Mouse (Mus musculus): ENCODE results near the gene Man1b1. TPM values are rescaled to one million over a fixed set of nuclear protein-coding genes. Genes with fewer than 3 reads are reported as not detected.

Man1b1 gene
- polyA plus RNA-seq, 1 experiment: 23.1 TPM

DNA sequence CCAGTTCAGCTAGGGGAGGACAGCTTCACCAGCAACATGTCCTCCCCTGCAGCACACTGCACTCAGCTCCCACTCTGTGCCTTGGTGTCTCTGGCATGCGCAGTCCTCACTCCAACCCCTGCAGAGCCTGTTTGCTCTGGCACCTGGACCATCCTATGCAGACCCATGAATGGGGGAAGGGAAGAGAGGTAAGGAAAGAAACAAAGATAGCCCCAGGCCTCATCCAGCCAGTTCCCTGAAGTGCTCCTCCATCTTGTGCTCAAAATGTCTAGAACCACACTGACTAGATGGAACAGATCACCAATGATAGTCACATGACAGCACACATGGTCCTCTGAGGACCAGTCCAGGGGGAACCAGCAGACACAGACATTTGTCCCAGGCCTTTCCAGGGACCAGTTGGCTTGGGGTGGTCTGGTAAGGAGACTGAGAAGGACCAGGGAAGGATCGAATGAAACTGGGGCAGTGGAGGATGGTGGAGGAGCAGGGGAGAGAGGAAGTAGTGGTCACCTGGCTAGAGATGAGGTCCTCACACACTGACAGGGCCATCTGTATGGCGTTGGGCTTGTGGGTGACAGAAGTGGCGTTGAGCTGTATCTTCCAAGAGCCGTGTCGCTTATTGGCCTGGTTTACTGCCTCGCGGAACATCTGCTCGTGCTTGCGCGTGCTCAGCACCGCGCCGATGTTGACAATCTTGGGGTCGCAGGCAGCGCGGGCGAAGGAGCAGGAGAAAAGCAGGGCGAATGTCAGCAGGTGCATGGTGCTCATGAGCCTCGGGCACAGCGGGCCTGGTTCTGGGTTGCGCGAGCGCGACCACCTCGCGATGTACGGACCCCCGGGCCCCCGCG lies 13.8 kb upstream of the Man1b1 start:
- no peaks in the 10 kb centered on the region for H3K36me3 ChIP-seq (ENCODE audit: control insufficient read depth, insufficient read depth, low read length)
- no peak overlapping the region for H3K4me3 ChIP-seq (ENCODE audit: control insufficient read depth, insufficient read depth, low read length)
- WGBS: 9% methylated on average over 31 of the region's 31 CpGs
- no peak overlapping the region for H3K27ac ChIP-seq (ENCODE audit: control insufficient read depth, insufficient read depth, low read length)
- TF ChIP-seq POLR2A (IDR thresholded peaks at IDR 0.05; ENCODE audit: control insufficient read depth, extremely low read depth, insufficient read depth, low read length, poor library complexity) (no peak), CTCF (IDR thresholded peaks at IDR 0.05; ENCODE audit: borderline replicate concordance, control insufficient read depth, extremely low read depth, insufficient read depth, low read length, poor library complexity) (no peak)
- DNase-seq: no peak
- no peaks in the 10 kb centered on the region; the same call in 1 of the 2 replicates for H3K27me3 ChIP-seq (ENCODE audit: control insufficient read depth, insufficient read depth, low read length)
- peaks cover 8% of the 10 kb centered on the region for H3K4me1 ChIP-seq (replicated peaks; ENCODE audit: control insufficient read depth, insufficient read depth, low read length)

DNA sequence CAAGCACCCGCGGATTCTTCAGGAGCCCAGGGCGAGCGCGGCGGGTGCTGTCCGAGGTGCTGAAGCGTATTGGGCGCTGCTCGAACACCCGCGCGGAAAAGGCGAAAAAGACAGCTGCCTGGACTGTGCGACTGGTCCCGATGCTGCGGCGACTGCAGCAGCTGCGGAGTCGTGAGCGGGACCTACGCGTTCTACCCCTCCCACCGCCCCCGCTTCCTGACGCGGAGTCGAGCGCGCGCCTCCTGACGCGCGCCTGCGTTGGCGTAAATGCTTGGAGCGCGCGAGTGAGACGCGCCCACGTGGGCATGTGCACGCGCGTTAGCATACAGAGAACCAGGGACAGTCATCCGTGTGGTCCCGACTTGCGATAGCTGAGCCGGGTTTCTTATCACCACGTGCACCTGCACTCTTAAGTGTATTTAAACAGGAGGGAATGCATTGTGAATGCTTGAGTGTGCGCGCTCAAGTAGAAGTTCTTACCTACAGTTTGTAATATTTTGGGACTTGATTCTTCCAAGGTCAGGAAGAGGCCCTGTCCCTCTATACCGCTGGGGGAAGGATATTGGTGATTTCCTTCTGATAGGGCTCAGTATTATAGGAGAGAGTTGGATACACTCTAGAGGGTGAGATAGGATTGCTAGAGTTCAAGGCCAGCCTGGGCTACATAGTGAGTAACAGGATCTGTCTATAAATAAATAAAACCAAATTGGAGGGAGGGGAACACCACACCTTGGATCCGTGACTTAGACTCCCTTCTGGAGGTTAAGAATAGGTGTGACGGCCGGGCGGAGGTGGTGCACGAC lies 13.0 kb upstream of the Man1b1 start, which contains the start of gene Grin1:
TSS of gene Grin1 (minus strand) at position 217 of the 803 bp plus-strand sequence.
- DNase-seq: peak; percentile 63
- Histone ChIP-seq H3K27ac (ENCODE audit: control insufficient read depth, insufficient read depth, low read length) (no peak within 1 kb of the TSS), H3K4me1 (replicated peaks; ENCODE audit: control insufficient read depth, insufficient read depth, low read length) (peaks cover 8% of the 10 kb centered on the region), H3K27me3 (ENCODE audit: control insufficient read depth, insufficient read depth, low read length) (no peaks in the 10 kb centered on the region; the same call in 1 of the 2 replicates), H3K36me3 (ENCODE audit: control insufficient read depth, insufficient read depth, low read length) (no peaks in the 10 kb centered on the region), H3K4me3 (ENCODE audit: control insufficient read depth, insufficient read depth, low read length) (no peak within 1 kb of the TSS)
- TF ChIP-seq POLR2A (IDR thresholded peaks at IDR 0.05; ENCODE audit: control insufficient read depth, extremely low read depth, insufficient read depth, low read length, poor library complexity) (no peak), CTCF (IDR thresholded peaks at IDR 0.05; ENCODE audit: borderline replicate concordance, control insufficient read depth, extremely low read depth, insufficient read depth, low read length, poor library complexity) (no peak)
- 13% methylated on average over 58 of the region's 58 CpGs for WGBS

DNA sequence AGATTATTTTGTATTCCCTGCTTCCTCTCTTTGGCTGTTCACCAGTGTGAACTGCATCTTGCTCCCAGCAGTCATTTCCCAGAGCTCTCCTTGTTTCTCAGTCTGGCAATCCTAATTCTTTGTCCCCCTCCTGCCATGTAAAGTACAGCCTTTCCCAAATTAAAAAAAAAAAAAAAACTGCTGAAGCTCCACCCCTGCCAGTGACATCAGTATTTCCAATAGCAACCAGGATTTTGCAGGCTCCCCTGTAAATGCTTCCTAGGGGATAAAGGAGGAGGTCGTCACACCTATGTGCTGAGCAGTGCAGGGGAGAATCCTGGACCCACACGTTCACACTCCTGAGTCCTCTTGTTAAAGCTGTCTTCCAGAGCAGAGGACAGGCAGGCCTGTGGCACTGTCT lies 12.1 kb upstream of the Man1b1 start:
- H3K4me3 ChIP-seq (ENCODE audit: control insufficient read depth, insufficient read depth, low read length): no peak overlapping the region
- DNase-seq: no peak
- H3K27ac ChIP-seq (ENCODE audit: control insufficient read depth, insufficient read depth, low read length): no peak overlapping the region
- no peaks in the 10 kb centered on the region for H3K36me3 ChIP-seq (ENCODE audit: control insufficient read depth, insufficient read depth, low read length)
- no peak for TF ChIP-seq POLR2A (IDR thresholded peaks at IDR 0.05; ENCODE audit: control insufficient read depth, extremely low read depth, insufficient read depth, low read length, poor library complexity)
- TF ChIP-seq CTCF (IDR thresholded peaks at IDR 0.05; ENCODE audit: borderline replicate concordance, control insufficient read depth, extremely low read depth, insufficient read depth, low read length, poor library complexity): no peak
- 37% methylated on average over 2 of the region's 2 CpGs for WGBS
- no peaks in the 10 kb centered on the region; the same call in 1 of the 2 replicates for H3K27me3 ChIP-seq (ENCODE audit: control insufficient read depth, insufficient read depth, low read length)
- peaks cover 8% of the 10 kb centered on the region for H3K4me1 ChIP-seq (replicated peaks; ENCODE audit: control insufficient read depth, insufficient read depth, low read length)

DNA sequence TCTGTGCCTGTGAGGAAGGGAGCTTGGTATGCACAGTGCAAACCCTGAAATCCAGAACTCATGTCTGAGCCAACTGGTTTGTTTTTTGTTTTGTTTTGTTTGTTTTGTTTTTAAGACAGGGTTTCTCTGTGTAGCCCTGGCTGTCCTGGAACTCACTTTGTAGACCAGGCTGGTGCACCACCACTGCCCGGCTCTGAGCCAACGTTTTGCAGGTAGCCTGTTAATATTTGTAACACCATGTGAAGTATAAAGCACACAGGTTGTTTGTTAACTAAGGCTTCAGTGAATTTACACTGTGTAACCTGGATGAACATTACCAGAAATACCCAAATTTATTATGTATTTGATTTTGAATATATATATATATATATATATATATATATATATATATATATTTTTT lies 6.1 kb upstream of the Man1b1 start:
- 76% methylated on average over 2 of the region's 2 CpGs for WGBS
- H3K36me3 ChIP-seq (ENCODE audit: control insufficient read depth, insufficient read depth, low read length): no peaks in the 10 kb centered on the region
- no peaks in the 10 kb centered on the region; the same call in 1 of the 2 replicates for H3K27me3 ChIP-seq (ENCODE audit: control insufficient read depth, insufficient read depth, low read length)
- H3K27ac ChIP-seq (ENCODE audit: control insufficient read depth, insufficient read depth, low read length): no peak overlapping the region
- H3K4me3 ChIP-seq (ENCODE audit: control insufficient read depth, insufficient read depth, low read length): no peak overlapping the region
- no peaks in the 10 kb centered on the region for H3K4me1 ChIP-seq (replicated peaks; ENCODE audit: control insufficient read depth, insufficient read depth, low read length)
- TF ChIP-seq CTCF (IDR thresholded peaks at IDR 0.05; ENCODE audit: borderline replicate concordance, control insufficient read depth, extremely low read depth, insufficient read depth, low read length, poor library complexity): no peak
- TF ChIP-seq POLR2A (IDR thresholded peaks at IDR 0.05; ENCODE audit: control insufficient read depth, extremely low read depth, insufficient read depth, low read length, poor library complexity): no peak
- DNase-seq: no peak

DNA sequence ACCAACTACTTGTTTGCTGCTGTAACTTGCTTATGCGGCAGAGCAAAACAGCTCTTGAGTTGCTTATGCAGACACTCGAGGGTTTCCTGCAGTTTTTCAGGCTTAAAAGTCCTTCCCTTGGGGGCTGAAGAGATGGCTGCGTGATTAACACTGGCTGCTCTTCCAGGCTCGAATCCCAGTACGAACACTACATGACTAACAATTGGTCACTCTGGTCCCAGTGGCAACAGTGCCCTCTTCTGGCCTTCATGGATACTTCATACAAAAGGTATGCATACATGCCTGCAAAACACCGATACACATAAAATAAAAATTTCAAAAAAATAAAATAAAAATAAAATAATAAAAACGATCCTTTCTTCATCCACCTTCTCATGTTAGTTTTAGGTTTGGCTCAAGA lies 3.7 kb upstream of the Man1b1 start:
- peaks cover 13% of the 10 kb centered on the region for H3K4me1 ChIP-seq (replicated peaks; ENCODE audit: control insufficient read depth, insufficient read depth, low read length)
- no peak for DNase-seq
- H3K36me3 ChIP-seq (ENCODE audit: control insufficient read depth, insufficient read depth, low read length): no peaks in the 10 kb centered on the region
- TF ChIP-seq CTCF (IDR thresholded peaks at IDR 0.05; ENCODE audit: borderline replicate concordance, control insufficient read depth, extremely low read depth, insufficient read depth, low read length, poor library complexity) (no peak), POLR2A (IDR thresholded peaks at IDR 0.05; ENCODE audit: control insufficient read depth, extremely low read depth, insufficient read depth, low read length, poor library complexity) (no peak)
- 52% methylated on average over 7 of the region's 7 CpGs for WGBS
- no peak overlapping the region for H3K27ac ChIP-seq (ENCODE audit: control insufficient read depth, insufficient read depth, low read length)
- H3K27me3 ChIP-seq (ENCODE audit: control insufficient read depth, insufficient read depth, low read length): no peaks in the 10 kb centered on the region; the same call in 1 of the 2 replicates
- no peak overlapping the region for H3K4me3 ChIP-seq (ENCODE audit: control insufficient read depth, insufficient read depth, low read length)

DNA sequence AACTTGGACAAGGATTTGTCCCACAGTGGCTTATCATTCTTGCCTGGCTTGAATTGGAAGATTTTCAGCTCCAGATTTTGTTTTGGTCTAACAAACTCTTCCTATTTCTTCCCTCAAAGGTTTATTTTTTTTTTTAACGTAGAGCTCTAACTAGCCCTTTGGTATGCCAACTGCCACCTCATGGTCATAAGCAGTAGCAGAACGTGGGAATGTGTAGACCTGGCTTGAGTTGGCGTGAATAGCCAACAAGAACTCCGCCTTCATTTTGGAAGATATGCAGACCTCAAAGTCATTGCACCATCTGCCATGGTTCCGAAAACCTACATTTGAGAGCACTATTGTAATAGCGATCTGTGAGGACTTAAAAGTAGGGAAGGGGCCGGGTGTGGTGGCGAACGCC lies 668 bp upstream of the Man1b1 start:
- H3K4me3 ChIP-seq (ENCODE audit: control insufficient read depth, insufficient read depth, low read length): peak overlapping the region; percentile 64; the same call in 1 of the 2 replicates
- H3K27me3 ChIP-seq (ENCODE audit: control insufficient read depth, insufficient read depth, low read length): no peaks in the 10 kb centered on the region
- TF ChIP-seq CTCF (IDR thresholded peaks at IDR 0.05; ENCODE audit: borderline replicate concordance, control insufficient read depth, extremely low read depth, insufficient read depth, low read length, poor library complexity) (no peak), POLR2A (IDR thresholded peaks at IDR 0.05; ENCODE audit: control insufficient read depth, extremely low read depth, insufficient read depth, low read length, poor library complexity) (no peak)
- no peak for DNase-seq
- peaks cover 4% of the 10 kb centered on the region for H3K36me3 ChIP-seq (ENCODE audit: control insufficient read depth, insufficient read depth, low read length)
- peaks cover 14% of the 10 kb centered on the region for H3K4me1 ChIP-seq (replicated peaks; ENCODE audit: control insufficient read depth, insufficient read depth, low read length)
- no peak overlapping the region for H3K27ac ChIP-seq (ENCODE audit: control insufficient read depth, insufficient read depth, low read length)
- 63% methylated on average over 9 of the region's 9 CpGs for WGBS

Data from thymus, adult 2 months (tissue).